Mouse (Mus musculus): ENCODE measurements around the gene Gm10392.

- TF ChIP-seq CTCF (conservative IDR thresholded peaks at IDR 0.05; ENCODE audit: insufficient read depth, insufficient read length, low read depth, low read length) (no peak), POLR2A (IDR thresholded peaks at IDR 0.05; ENCODE audit: low read depth, low read length) (no peak)
Measured at GRCm38 (mm10) chr11:77518051-77518798, 773 bp downstream of the Gm10392 start.

Data from kidney, adult 2 months (tissue).